Mouse (Mus musculus): ENCODE data around the gene Elf1. TPM values are rescaled to one million over a fixed set of nuclear protein-coding genes. Genes with fewer than 3 reads are reported as not detected.
A peak's percentile ranks its signal among the peaks of the same experiment; 100 is the strongest.

Gene Elf1
- total and polyA plus RNA-seq, 3 experiments: 21.5 to 43.1 (median 24.2) TPM

DNA sequence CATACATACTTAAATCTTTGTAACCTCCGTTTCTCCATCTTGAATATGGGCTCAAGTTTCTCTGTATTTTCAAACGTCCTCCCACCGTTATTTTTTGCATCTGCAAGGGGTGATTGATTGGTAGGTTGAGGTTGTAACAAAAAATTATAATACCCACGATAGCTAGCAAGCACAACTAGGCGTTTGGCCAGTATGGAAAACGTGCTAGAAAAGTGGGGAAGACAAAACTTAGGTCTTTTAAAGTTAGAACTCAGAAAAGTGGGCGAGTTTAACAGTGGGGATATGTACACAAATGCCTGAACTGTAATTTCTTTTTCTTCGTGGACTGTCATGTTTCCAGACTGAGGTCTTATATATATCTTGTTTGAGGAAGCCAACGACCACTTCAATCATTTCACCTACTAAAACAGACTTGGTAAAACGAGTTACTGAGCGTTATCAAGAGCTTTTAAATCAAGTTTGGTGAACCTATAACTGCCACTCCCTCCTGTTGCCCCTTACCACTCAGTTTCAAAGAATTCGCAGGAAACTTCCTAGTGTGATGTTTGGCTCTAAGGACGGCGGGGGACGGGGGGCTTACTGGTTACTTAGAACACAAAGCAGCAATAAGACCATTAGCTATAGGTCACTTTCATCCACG lies 105.6 kb downstream of the Elf1 start:
- peak; percentile 37 for DNase-seq (ENCODE audit: low read depth, low spot score)
- H3K27ac ChIP-seq (ENCODE audit: control insufficient read depth, low read depth, low read length): peak overlapping the region; percentile 98
- no peaks in the 10 kb centered on the region for H3K27me3 ChIP-seq (ENCODE audit: control insufficient read depth in 1 of 2, insufficient read depth in 2 of 2, low read length in 2 of 2)
- H3K79me2 ChIP-seq (ENCODE audit: control insufficient read depth, insufficient read depth, low read length, poor library complexity): peaks cover 35% of the 10 kb centered on the region
- peak overlapping the region; percentile 99 for H3K9ac ChIP-seq (ENCODE audit: control insufficient read depth, low read depth, low read length, poor library complexity, severe bottlenecking)
- H3K9me3 ChIP-seq (replicated peaks; ENCODE audit: insufficient read depth, low read length): no peaks in the 10 kb centered on the region
- peak overlapping the region; percentile 93 to 98 for H3K4me3 ChIP-seq (ENCODE audit: control insufficient read depth in 1 of 2, insufficient read depth in 1 of 2, low read depth in 2 of 2, low read length in 2 of 2)
- H3K36me3 ChIP-seq (ENCODE audit: control insufficient read depth in 1 of 2, insufficient read depth in 2 of 2, low read length in 2 of 2): peaks cover 3 to 10% of the 10 kb centered on the region in 2 experiments
- H3K4me1 ChIP-seq (ENCODE audit: control insufficient read depth in 1 of 2, insufficient read depth in 2 of 2, low read length in 2 of 2): peaks cover 3 to 12% of the 10 kb centered on the region in 2 experiments; a peak in 3 of 4 replicates
- TF ChIP-seq NELFE (IDR thresholded peaks at IDR 0.05; ENCODE audit: low read depth, low read length) (no peak), SMC3 (IDR thresholded peaks at IDR 0.05; ENCODE audit: low read depth, low read length) (no peak), MAZ (IDR thresholded peaks at IDR 0.05; ENCODE audit: low read depth, low read length) (0 out of 2 replicates have a peak, but pooled peaks have one; percentile 31), CHD1 (IDR thresholded peaks at IDR 0.05; ENCODE audit: low read depth, low read length) (peak; percentile 91), JUND (IDR thresholded peaks at IDR 0.05; ENCODE audit: low read depth, low read length) (no peak), MYC (IDR thresholded peaks at IDR 0.05; ENCODE audit: low read depth, low read length) (peak; percentile 31; the same call in 1 of the 2 replicates), MEF2A (IDR thresholded peaks at IDR 0.05; ENCODE audit: extremely low read depth, insufficient replicate concordance, low read depth, low read length, poor library complexity, severe bottlenecking) (no peak)

DNA sequence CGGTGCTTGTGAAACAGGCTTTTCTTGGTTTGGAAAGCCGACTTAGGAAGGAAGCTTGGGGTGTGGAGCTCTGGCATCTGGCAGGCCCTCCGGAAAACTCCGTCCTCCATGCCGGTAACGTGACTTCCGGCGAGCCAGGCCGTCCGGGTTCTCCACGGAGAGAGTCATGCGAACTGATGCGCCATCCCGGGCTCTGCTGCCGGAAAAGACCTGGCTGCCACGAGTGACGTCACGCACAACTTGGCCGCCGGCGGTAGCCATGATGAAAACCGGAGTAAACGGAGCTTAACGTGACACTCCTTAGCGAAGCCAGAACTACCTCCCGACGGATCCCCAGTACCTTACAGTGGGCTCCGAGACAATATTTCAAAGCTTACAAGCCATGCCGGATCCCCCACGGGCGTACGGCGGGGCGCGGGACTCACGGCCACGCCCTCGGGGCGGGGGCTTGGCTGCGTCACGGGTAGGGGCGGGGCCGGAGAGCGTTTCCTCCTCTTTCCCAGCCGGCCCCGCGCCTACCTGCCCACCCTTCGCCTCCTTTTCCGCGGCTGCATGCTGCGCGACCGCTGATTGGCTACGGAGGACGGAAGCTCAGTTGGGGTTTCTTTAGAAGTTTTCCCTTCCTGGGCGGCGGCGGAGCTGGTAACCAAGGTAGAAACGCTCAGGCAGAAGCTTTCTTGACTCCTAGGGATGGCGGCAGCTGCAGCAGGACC lies 106.3 kb downstream of the Elf1 start, which contains the start of gene Sugt1:
Gene Sugt1 (plus strand): TSS at position 553 of the 713 bp plus-strand sequence.
- H3K79me2 ChIP-seq (ENCODE audit: control insufficient read depth, insufficient read depth, low read length, poor library complexity): peaks cover 37% of the 10 kb centered on the region
- H3K27ac ChIP-seq (ENCODE audit: control insufficient read depth, low read depth, low read length): peak within 1 kb of the TSS; percentile 98
- DNase-seq (ENCODE audit: low read depth, low spot score): peak; percentile 98
- H3K4me1 ChIP-seq (ENCODE audit: control insufficient read depth in 1 of 2, insufficient read depth in 2 of 2, low read length in 2 of 2): peaks cover 3 to 12% of the 10 kb centered on the region in 2 experiments; a peak in 3 of 4 replicates
- no peaks in the 10 kb centered on the region for H3K27me3 ChIP-seq (ENCODE audit: control insufficient read depth in 1 of 2, insufficient read depth in 2 of 2, low read length in 2 of 2)
- peak within 1 kb of the TSS; percentile 93 to 98 for H3K4me3 ChIP-seq (ENCODE audit: control insufficient read depth in 1 of 2, insufficient read depth in 1 of 2, low read depth in 2 of 2, low read length in 2 of 2)
- H3K9me3 ChIP-seq (replicated peaks; ENCODE audit: insufficient read depth, low read length): no peaks in the 10 kb centered on the region
- peaks cover 0 to 11% of the 10 kb centered on the region in 2 experiments; a peak in 3 of 4 replicates for H3K36me3 ChIP-seq (ENCODE audit: control insufficient read depth in 1 of 2, insufficient read depth in 2 of 2, low read length in 2 of 2)
- H3K9ac ChIP-seq (ENCODE audit: control insufficient read depth, low read depth, low read length, poor library complexity, severe bottlenecking): peak within 1 kb of the TSS; percentile 99
- TF ChIP-seq MXI1 (IDR thresholded peaks at IDR 0.05; ENCODE audit: low read depth, low read length) (peak; percentile 80), CTCF (IDR thresholded peaks at IDR 0.05 in 2 of 3, conservative IDR thresholded peaks at IDR 0.05 in 1 of 3; ENCODE audit: control insufficient read depth in 1 of 3, insufficient read depth in 1 of 3, low read depth in 2 of 3, low read length in 3 of 3, poor library complexity in 1 of 3, severe bottlenecking in 1 of 3) (no peak), MYC (IDR thresholded peaks at IDR 0.05; ENCODE audit: low read depth, low read length) (peak; percentile 75), JUND (IDR thresholded peaks at IDR 0.05; ENCODE audit: low read depth, low read length) (no peak), KAT2A (conservative IDR thresholded peaks at IDR 0.05; ENCODE audit: low read depth, low read length) (peak; percentile 53; the same call in 1 of the 2 replicates), GATA1 (IDR thresholded peaks at IDR 0.05; ENCODE audit: low read depth, low read length) (no peak), POLR2AphosphoS2 (IDR thresholded peaks at IDR 0.05; ENCODE audit: low read length) (no peak; the same call in 1 of the 2 replicates), ZNF384 (IDR thresholded peaks at IDR 0.05; ENCODE audit: low read depth, low read length) (no peak), POLR2A (IDR thresholded peaks at IDR 0.05; ENCODE audit: control insufficient read depth in 1 of 2, insufficient read depth in 1 of 2, low read depth in 1 of 2, low read length in 2 of 2, poor library complexity in 1 of 2) (peak; percentile 70 to 79), ETS1 (IDR thresholded peaks at IDR 0.05; ENCODE audit: low read depth, low read length) (peak; percentile 61; the same call in 1 of the 2 replicates), HCFC1 (IDR thresholded peaks at IDR 0.05; ENCODE audit: low read depth, low read length) (peak; percentile 83), GABPA (IDR thresholded peaks at IDR 0.05; ENCODE audit: low read depth, low read length) (no peak), MEF2A (IDR thresholded peaks at IDR 0.05; ENCODE audit: extremely low read depth, insufficient replicate concordance, low read depth, low read length, poor library complexity, severe bottlenecking) (no peak), UBTF (IDR thresholded peaks at IDR 0.05; ENCODE audit: borderline replicate concordance, insufficient read depth, low read depth, low read length) (no peak), RCOR1 (IDR thresholded peaks at IDR 0.05; ENCODE audit: low read depth, low read length) (no peak), E2F4 (IDR thresholded peaks at IDR 0.05; ENCODE audit: borderline replicate concordance, low read depth, low read length) (peak; percentile 68; the same call in 1 of the 2 replicates), ZKSCAN1 (IDR thresholded peaks at IDR 0.05; ENCODE audit: low read depth, low read length) (no peak), MYB (IDR thresholded peaks at IDR 0.05; ENCODE audit: low read depth, low read length) (no peak), ZMIZ1 (IDR thresholded peaks at IDR 0.05; ENCODE audit: low read depth, low read length) (peak; percentile 59), TCF12 (IDR thresholded peaks at IDR 0.05; ENCODE audit: low read depth, low read length) (peak; percentile 64), NRF1 (IDR thresholded peaks at IDR 0.05; ENCODE audit: insufficient read depth, low read depth, low read length, poor library complexity, severe bottlenecking) (no peak), EP300 (IDR thresholded peaks at IDR 0.05; ENCODE audit: low read depth in 1 of 2, low read length in 2 of 2) (no peak; a peak in 1 of 4 replicates), ZC3H11A (IDR thresholded peaks at IDR 0.05; ENCODE audit: low read depth, low read length) (no peak)

Measured in MEL (cell line).